Mouse (Mus musculus): ENCODE measurements around the gene Sds. TPM values are rescaled to one million over a fixed set of nuclear protein-coding genes. Genes with fewer than 3 reads are reported as not detected.

The Sds gene
- polyA plus RNA-seq, 2 experiments = 0.13 to 0.22 TPM

- H3K4me3 ChIP-seq (ENCODE audit: insufficient read depth in 1 of 2, low read depth in 2 of 2, low read length in 2 of 2) = no peak overlapping the region
- no peaks in the 10 kb centered on the region for H3K9me3 ChIP-seq (ENCODE audit: control insufficient read depth, low read length)
- 61% methylated on average over 2 of the region's 2 CpGs for WGBS (ENCODE audit: insufficient replicate concordance)
- no peak for DNase-seq (ENCODE audit: low read depth in 3 of 3, low spot score in 3 of 3)
- no peak for ATAC-seq (ENCODE audit: insufficient read depth)
- no peaks in the 10 kb centered on the region for H3K36me3 ChIP-seq (replicated peaks; ENCODE audit: control insufficient read depth, insufficient read depth, low read depth)
- peaks cover 2% of the 10 kb centered on the region; the same call in 1 of the 2 replicates for H3K27me3 ChIP-seq (ENCODE audit: control insufficient read depth, insufficient read depth, low read length)
- no peak overlapping the region for H3K4me2 ChIP-seq (ENCODE audit: low read depth)
- no peaks in the 10 kb centered on the region for H3K4me1 ChIP-seq (replicated peaks; ENCODE audit: control insufficient read depth in 2 of 2, insufficient read depth in 2 of 2, low read length in 1 of 2)
- TF ChIP-seq CTCF (IDR thresholded peaks at IDR 0.05; ENCODE audit: low read depth) (no peak), EP300 (IDR thresholded peaks at IDR 0.05; ENCODE audit: low read depth) (no peak)
- no peak overlapping the region for H3K27ac ChIP-seq
- H3K9ac ChIP-seq (replicated peaks) = no peak overlapping the region
These were observed 3.0 kb upstream of the Sds start for GRCm38 (mm10) chr5:120473361-120473760.

DNA sequence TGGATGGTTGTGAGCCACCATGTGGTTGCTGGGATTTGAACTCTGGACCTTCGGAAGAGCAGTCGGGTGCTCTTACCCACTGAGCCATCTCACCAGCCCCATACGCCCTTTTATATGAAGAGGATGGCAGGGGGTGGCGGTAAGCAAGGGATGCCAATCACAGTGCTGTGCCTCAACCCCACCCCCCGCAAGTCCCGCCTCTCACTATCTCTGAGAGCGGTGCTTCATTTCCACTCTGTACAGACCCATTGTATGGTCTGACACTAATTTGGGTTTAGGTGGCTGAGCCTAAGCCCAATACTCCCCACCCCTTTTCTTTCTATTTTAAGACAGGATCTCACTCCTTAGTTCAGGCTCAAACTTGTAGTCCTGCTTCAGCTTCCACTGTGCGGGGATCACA, 465 bp upstream of the Sds start:
- 38% methylated on average over 8 of the region's 8 CpGs for WGBS (ENCODE audit: insufficient replicate concordance)
- Histone ChIP-seq H3K4me2 (ENCODE audit: low read depth) (no peak overlapping the region), H3K9me3 (ENCODE audit: control insufficient read depth, low read length) (no peaks in the 10 kb centered on the region), H3K4me1 (replicated peaks; ENCODE audit: control insufficient read depth in 2 of 2, insufficient read depth in 2 of 2, low read length in 1 of 2) (no peaks in the 10 kb centered on the region), H3K9ac (replicated peaks) (no peak overlapping the region), H3K27ac (no peak overlapping the region), H3K27me3 (ENCODE audit: control insufficient read depth, insufficient read depth, low read length) (peaks cover 2% of the 10 kb centered on the region; the same call in 1 of the 2 replicates), H3K36me3 (replicated peaks; ENCODE audit: control insufficient read depth, insufficient read depth, low read depth) (no peaks in the 10 kb centered on the region), H3K4me3 (ENCODE audit: insufficient read depth in 1 of 2, low read depth in 2 of 2, low read length in 2 of 2) (no peak overlapping the region)
- no peak for DNase-seq (ENCODE audit: low read depth in 3 of 3, low spot score in 3 of 3)
- no peak for ATAC-seq (ENCODE audit: insufficient read depth)
- TF ChIP-seq CTCF (IDR thresholded peaks at IDR 0.05; ENCODE audit: low read depth) (no peak), EP300 (IDR thresholded peaks at IDR 0.05; ENCODE audit: low read depth) (no peak)

DNA sequence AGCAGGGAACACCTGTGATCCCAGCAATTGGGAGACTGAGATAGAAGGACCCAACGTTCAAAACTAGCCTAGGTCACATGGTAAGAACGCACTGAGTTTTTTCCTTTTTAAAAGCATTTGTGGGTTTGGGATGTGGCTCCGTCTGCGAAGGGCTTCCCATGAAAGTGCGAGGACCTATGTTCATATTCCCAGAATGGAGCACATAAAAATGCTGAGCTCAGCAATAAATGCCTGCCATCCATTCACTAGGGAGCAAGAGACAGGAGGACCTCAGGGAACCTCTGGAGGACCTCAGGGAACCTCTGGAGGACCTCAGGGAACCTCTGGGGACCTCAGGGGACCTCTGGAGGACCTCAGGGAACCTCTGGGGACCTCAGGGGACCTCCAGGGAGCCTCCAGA, 1.7 kb downstream of the Sds start:
- Histone ChIP-seq H3K4me2 (ENCODE audit: low read depth) (no peak overlapping the region), H3K9me3 (ENCODE audit: control insufficient read depth, low read length) (no peaks in the 10 kb centered on the region), H3K27me3 (ENCODE audit: control insufficient read depth, insufficient read depth, low read length) (peaks cover 2% of the 10 kb centered on the region; the same call in 1 of the 2 replicates), H3K36me3 (replicated peaks; ENCODE audit: control insufficient read depth, insufficient read depth, low read depth) (no peaks in the 10 kb centered on the region), H3K4me1 (replicated peaks; ENCODE audit: control insufficient read depth in 2 of 2, insufficient read depth in 2 of 2, low read length in 1 of 2) (no peaks in the 10 kb centered on the region), H3K27ac (no peak overlapping the region), H3K4me3 (ENCODE audit: insufficient read depth in 1 of 2, low read depth in 2 of 2, low read length in 2 of 2) (no peak overlapping the region), H3K9ac (replicated peaks) (no peak overlapping the region)
- 66% methylated on average over 5 of the region's 5 CpGs for WGBS (ENCODE audit: insufficient replicate concordance)
- ATAC-seq (ENCODE audit: insufficient read depth) (no peak), DNase-seq (ENCODE audit: low read depth in 3 of 3, low spot score in 3 of 3) (no peak)
- TF ChIP-seq EP300 (IDR thresholded peaks at IDR 0.05; ENCODE audit: low read depth) (no peak), CTCF (IDR thresholded peaks at IDR 0.05; ENCODE audit: low read depth) (no peak)

DNA sequence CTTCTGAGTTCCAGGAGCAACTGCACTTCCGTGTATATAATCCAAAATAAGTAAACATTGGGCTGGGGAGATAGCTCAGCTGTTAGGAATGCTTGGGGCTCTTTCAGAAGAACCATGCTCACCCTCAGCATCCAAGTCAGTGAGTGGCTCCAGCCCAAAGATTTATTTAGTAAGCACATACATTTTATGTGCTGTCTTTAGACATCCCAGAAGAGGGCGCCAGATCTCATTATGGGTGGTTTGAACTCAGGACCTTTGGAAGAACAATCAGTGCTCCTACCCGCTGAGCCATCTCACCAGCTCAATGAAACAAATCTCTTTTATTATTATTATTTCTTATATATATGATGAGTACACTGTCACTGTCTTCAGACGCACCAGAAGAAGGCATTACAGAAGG, 3.2 kb downstream of the Sds start:
- DNase-seq (ENCODE audit: low read depth in 3 of 3, low spot score in 3 of 3) (no peak), ATAC-seq (ENCODE audit: insufficient read depth) (no peak)
- Histone ChIP-seq H3K27me3 (ENCODE audit: control insufficient read depth, insufficient read depth, low read length) (peaks cover 2% of the 10 kb centered on the region; the same call in 1 of the 2 replicates), H3K4me2 (ENCODE audit: low read depth) (no peak overlapping the region), H3K9ac (replicated peaks) (no peak overlapping the region), H3K27ac (no peak overlapping the region), H3K36me3 (replicated peaks; ENCODE audit: control insufficient read depth, insufficient read depth, low read depth) (no peaks in the 10 kb centered on the region), H3K4me1 (replicated peaks; ENCODE audit: control insufficient read depth in 2 of 2, insufficient read depth in 2 of 2, low read length in 1 of 2) (no peaks in the 10 kb centered on the region), H3K9me3 (ENCODE audit: control insufficient read depth, low read length) (no peaks in the 10 kb centered on the region), H3K4me3 (ENCODE audit: insufficient read depth in 1 of 2, low read depth in 2 of 2, low read length in 2 of 2) (no peak overlapping the region)
- WGBS (ENCODE audit: insufficient replicate concordance) = 47% methylated on average over 4 of the region's 4 CpGs
- TF ChIP-seq CTCF (IDR thresholded peaks at IDR 0.05; ENCODE audit: low read depth) (peak; percentile 27; the same call in 1 of the 2 replicates), EP300 (IDR thresholded peaks at IDR 0.05; ENCODE audit: low read depth) (no peak)

DNA sequence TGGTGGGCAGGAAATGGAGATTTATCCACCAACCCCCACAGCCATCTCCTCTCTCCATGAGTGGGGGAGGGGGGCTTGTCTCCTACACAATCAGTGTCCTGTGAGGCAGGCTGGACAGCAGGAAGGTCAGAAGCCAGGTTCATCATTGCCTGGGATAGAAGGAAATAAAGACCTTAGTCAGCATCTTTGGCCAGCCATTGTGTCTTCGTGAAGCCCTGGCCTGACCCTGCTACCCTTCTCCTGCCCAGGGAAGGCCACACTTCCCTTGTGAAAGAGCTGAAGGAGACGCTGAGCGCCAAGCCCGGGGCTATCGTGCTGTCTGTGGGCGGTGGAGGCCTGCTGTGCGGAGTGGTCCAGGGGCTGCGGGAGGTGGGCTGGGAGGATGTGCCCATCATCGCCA, 4.9 kb downstream of the Sds start:
- no peaks in the 10 kb centered on the region for H3K4me1 ChIP-seq (replicated peaks; ENCODE audit: control insufficient read depth in 2 of 2, insufficient read depth in 2 of 2, low read length in 1 of 2)
- H3K36me3 ChIP-seq (replicated peaks; ENCODE audit: control insufficient read depth, insufficient read depth, low read depth) = no peaks in the 10 kb centered on the region
- H3K27ac ChIP-seq = no peak overlapping the region
- DNase-seq (ENCODE audit: low read depth in 3 of 3, low spot score in 3 of 3) = no peak
- TF ChIP-seq EP300 (IDR thresholded peaks at IDR 0.05; ENCODE audit: low read depth) = no peak
- no peak for TF ChIP-seq CTCF (IDR thresholded peaks at IDR 0.05; ENCODE audit: low read depth)
- H3K4me2 ChIP-seq (ENCODE audit: low read depth) = no peak overlapping the region
- no peak for ATAC-seq (ENCODE audit: insufficient read depth)
- WGBS (ENCODE audit: insufficient replicate concordance) = 59% methylated on average over 9 of the region's 9 CpGs
- peaks cover 2% of the 10 kb centered on the region; the same call in 1 of the 2 replicates for H3K27me3 ChIP-seq (ENCODE audit: control insufficient read depth, insufficient read depth, low read length)
- no peak overlapping the region for H3K4me3 ChIP-seq (ENCODE audit: insufficient read depth in 1 of 2, low read depth in 2 of 2, low read length in 2 of 2)
- no peak overlapping the region for H3K9ac ChIP-seq (replicated peaks)
- H3K9me3 ChIP-seq (ENCODE audit: control insufficient read depth, low read length) = no peaks in the 10 kb centered on the region
